Mouse (Mus musculus) heart, postnatal 0 days (tissue): ENCODE results near the gene St6galnac5.

Experiments used
- CTCF ChIP-seq: IDR thresholded peaks from 2 replicates; pipeline ENCODE4 v1.5.1; 2016; ENCODE audit warnings: antibody characterized with exemption, control low read depth, low read depth
- EP300 ChIP-seq: IDR thresholded peaks from 2 replicates; pipeline ENCODE4 v1.6.1; 2016; ENCODE audit warnings: antibody characterized with exemption, low read depth

DNA sequence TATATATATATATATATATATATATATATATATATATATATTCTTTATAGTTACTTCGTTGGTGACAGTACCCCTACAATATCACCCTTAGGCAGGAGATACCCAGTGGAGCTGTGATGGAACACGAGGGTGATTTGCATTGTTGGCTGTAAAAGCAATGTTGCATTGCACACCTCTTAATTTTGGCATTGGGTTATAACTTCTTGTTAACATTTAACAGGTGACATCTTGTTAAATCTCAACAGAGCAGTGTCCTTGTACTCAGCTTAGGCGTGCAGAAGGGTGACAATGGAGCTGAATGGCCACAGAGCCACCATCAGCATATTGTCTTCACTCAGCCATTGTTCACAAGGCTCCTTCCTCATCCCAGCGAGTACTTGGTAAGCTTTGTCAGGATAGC, 185.8 kb downstream of the St6galnac5 start:
- TF ChIP-seq CTCF: no peak
- no peak for TF ChIP-seq EP300
